20 mouse cellular contexts compared by ENCODE assay signal in genomic region chr10:31352845-31353427, GRCm38 (mm10). TPM values are rescaled to one million over a fixed set of nuclear protein-coding genes. Genes with fewer than 3 reads are reported as not detected.
DNase-seq lines count a peak whose midpoint lies in the region; ATAC-seq and TF ChIP-seq lines count a peak whose summit lies in the region.
"Had no signal": no experiment of that assay in that cellular context is flagged by ENCODE, and none has a peak within 500 bp of the region (broad histone marks: within the 10 kb centered on the region; RNA-seq: fewer than 3 reads in every experiment).

No protein-coding gene starts in this region.

- H3K36me3 ChIP-seq in midbrain, embryonic 14.5 days (ENCODE audit: control insufficient read depth, insufficient read depth, low read length), result no peaks in the 10 kb centered on the region
- H3K36me3 ChIP-seq in midbrain, embryonic 11.5 days (ENCODE audit: control insufficient read depth, insufficient read depth, low read length), result no peaks in the 10 kb centered on the region
- no peaks in the 10 kb centered on the region for H3K36me3 ChIP-seq in hindbrain, postnatal 0 days (ENCODE audit: insufficient read depth, low read length)
- H3K36me3 ChIP-seq: embryonic facial prominence, embryonic 15.5 days; forebrain, embryonic 12.5 days; heart, embryonic 12.5 days; hindbrain, embryonic 15.5 days had no signal

- no peak for TF ChIP-seq CTCF in hindbrain, postnatal 0 days (IDR thresholded peaks at IDR 0.05; ENCODE audit: low read depth)

- no peak overlapping the region for H3K9ac ChIP-seq in midbrain, embryonic 14.5 days (replicated peaks; ENCODE audit: low read length)
- no peak overlapping the region for H3K9ac ChIP-seq in midbrain, embryonic 11.5 days (ENCODE audit: low read length)
- no peak overlapping the region for H3K9ac ChIP-seq in hindbrain, postnatal 0 days (replicated peaks; ENCODE audit: low read length)
- H3K9ac ChIP-seq: embryonic facial prominence, embryonic 15.5 days; forebrain, embryonic 12.5 days; heart, embryonic 12.5 days; hindbrain, embryonic 15.5 days had no signal

- WGBS in midbrain, embryonic 14.5 days, result 60% methylated on average over 1 of the region's 1 CpGs
- 81% methylated on average over 1 of the region's 1 CpGs for WGBS in midbrain, embryonic 11.5 days
- 51% methylated on average over 1 of the region's 1 CpGs for WGBS in hindbrain, postnatal 0 days

- H3K4me1 ChIP-seq in midbrain, embryonic 14.5 days (ENCODE audit: control insufficient read depth, insufficient read depth, low read length), result no peaks in the 10 kb centered on the region
- H3K4me1 ChIP-seq in midbrain, embryonic 11.5 days (ENCODE audit: control insufficient read depth, insufficient read depth, low read length), result no peaks in the 10 kb centered on the region
- no peaks in the 10 kb centered on the region for H3K4me1 ChIP-seq in hindbrain, postnatal 0 days (ENCODE audit: insufficient read depth, low read length)
- H3K4me1 ChIP-seq: embryonic facial prominence, embryonic 15.5 days; forebrain, embryonic 12.5 days; heart, embryonic 12.5 days; hindbrain, embryonic 15.5 days had no signal

- H3K27me3 ChIP-seq in midbrain, embryonic 14.5 days (ENCODE audit: control insufficient read depth, insufficient read depth, low read length), result no peaks in the 10 kb centered on the region
- no peaks in the 10 kb centered on the region for H3K27me3 ChIP-seq in midbrain, embryonic 11.5 days (ENCODE audit: control insufficient read depth, insufficient read depth, low read length)
- H3K27me3 ChIP-seq in hindbrain, postnatal 0 days (ENCODE audit: insufficient read depth, low read length), result no peaks in the 10 kb centered on the region
- H3K27me3 ChIP-seq: embryonic facial prominence, embryonic 15.5 days; forebrain, embryonic 12.5 days; heart, embryonic 12.5 days; hindbrain, embryonic 15.5 days had no signal

- DNase-seq in midbrain, embryonic 14.5 days, result peak; percentile 65
- no peak for DNase-seq in midbrain, embryonic 11.5 days (ENCODE audit: low spot score, missing footprints)
- DNase-seq in gonadal fat pad, adult 2 months (ENCODE audit: low read depth), result peak; percentile 37
- DNase-seq in hindbrain, postnatal 0 days (ENCODE audit: low spot score), result peak; percentile 2
- DNase-seq in adrenal gland, postnatal 4 days (ENCODE audit: low spot score in 2 of 2), result no peak
- DNase-seq in spleen, postnatal 36 days (ENCODE audit: low spot score in 2 of 2), result no peak
- DNase-seq in gastrocnemius, adult 18-20 months (ENCODE audit: low spot score), result no peak
- DNase-seq: adrenal gland, adult 2 months; adrenal gland, postnatal 25 days; cerebellum, adult 11 months; cerebellum, adult 8-10 months; cerebellum, postnatal 14 days; embryo, embryonic 11 days; gastrocnemius, postnatal 14 days had no signal

- peak; percentile 59; the same call in 1 of the 2 replicates for ATAC-seq in midbrain, embryonic 14.5 days (ENCODE audit: low FRiP score, low TSS enrichment)
- no peak for ATAC-seq in midbrain, embryonic 11.5 days (ENCODE audit: low FRiP score)
- ATAC-seq in hindbrain, postnatal 0 days, result 0 out of 2 replicates have a peak, but pooled peaks have one; percentile 27
- ATAC-seq: forebrain, embryonic 16.5 days had no signal

- H3K9me3 ChIP-seq in midbrain, embryonic 14.5 days (ENCODE audit: control insufficient read depth, low read length), result no peaks in the 10 kb centered on the region
- H3K9me3 ChIP-seq in midbrain, embryonic 11.5 days (ENCODE audit: control insufficient read depth, low read length), result no peaks in the 10 kb centered on the region
- no peaks in the 10 kb centered on the region for H3K9me3 ChIP-seq in hindbrain, postnatal 0 days (ENCODE audit: low read length)
- H3K9me3 ChIP-seq: embryonic facial prominence, embryonic 15.5 days; forebrain, embryonic 12.5 days; heart, embryonic 12.5 days; hindbrain, embryonic 15.5 days had no signal

- H3K27ac ChIP-seq in midbrain, embryonic 14.5 days (replicated peaks; ENCODE audit: low read depth, low read length), result no peak overlapping the region
- H3K27ac ChIP-seq in midbrain, embryonic 11.5 days (ENCODE audit: low read depth, low read length), result no peak overlapping the region
- no peak overlapping the region for H3K27ac ChIP-seq in hindbrain, postnatal 0 days
- H3K27ac ChIP-seq: embryonic facial prominence, embryonic 15.5 days; forebrain, embryonic 12.5 days; hindbrain, embryonic 15.5 days had no signal

- no peak overlapping the region for H3K4me2 ChIP-seq in midbrain, embryonic 14.5 days (ENCODE audit: low read length)
- no peak overlapping the region for H3K4me2 ChIP-seq in midbrain, embryonic 11.5 days
- no peak overlapping the region for H3K4me2 ChIP-seq in hindbrain, postnatal 0 days (ENCODE audit: low read depth, low read length)
- H3K4me2 ChIP-seq: embryonic facial prominence, embryonic 15.5 days; forebrain, embryonic 12.5 days; heart, embryonic 12.5 days; hindbrain, embryonic 15.5 days had no signal

- no peak overlapping the region for H3K4me3 ChIP-seq in midbrain, embryonic 14.5 days (replicated peaks; ENCODE audit: low read depth, low read length)
- H3K4me3 ChIP-seq in midbrain, embryonic 11.5 days (ENCODE audit: low read depth, low read length), result no peak overlapping the region
- H3K4me3 ChIP-seq in hindbrain, postnatal 0 days (ENCODE audit: low read length), result no peak overlapping the region
- H3K4me3 ChIP-seq: embryonic facial prominence, embryonic 15.5 days; erythroblast, embryonic 14.5 days; forebrain, embryonic 12.5 days; heart, embryonic 12.5 days; hindbrain, embryonic 15.5 days had no signal

RNA-seq across cellular contexts. Expression of gene Hddc2, which starts 39.8 kb away (rescaled TPM):
- 51.7 and 56.7 TPM in 2 replicates for polyA plus RNA-seq in midbrain, embryonic 14.5 days (2014; fragmentation: Nextera tagmentation; extraction: Ambion mirVana)
- polyA plus RNA-seq in midbrain, embryonic 11.5 days (2014; fragmentation: Nextera tagmentation; extraction: Ambion mirVana), result 63.1 and 71.8 TPM in 2 replicates
- polyA plus RNA-seq in gonadal fat pad, adult 2 months (2012; rRNA removed), result 30.1 and 34.7 TPM in 2 replicates
- 20.5 and 33.3 TPM in 2 replicates for total RNA-seq in hindbrain, postnatal 0 days (2014; rRNA removed)
- 80.1 and 80.7 TPM in 2 replicates for polyA plus RNA-seq in hindbrain, postnatal 0 days (2015; fragmentation: Nextera tagmentation; extraction: Ambion mirVana)
- total RNA-seq in adrenal gland, postnatal 4 days (2021), result 10 to 100 TPM; 51.7 to 53.1 TPM
- total RNA-seq in gastrocnemius, adult 18-20 months (2021), result 10 to 100 TPM; 18.0 to 20.6 TPM
- polyA plus RNA-seq: erythroblast, embryonic 14.5 days had no signal

Comparison
In these comparisons a context has a peak if more than half of its experiments do, and no peak if none do; other contexts are left out.
1. DNase-seq: peak in midbrain, embryonic 14.5 days (single experiment), gonadal fat pad, adult 2 months (single experiment) and hindbrain, postnatal 0 days (single experiment); none in midbrain, embryonic 11.5 days (single experiment), adrenal gland, postnatal 4 days (0 of 2), spleen, postnatal 36 days (0 of 2) and gastrocnemius, adult 18-20 months (single experiment).